Mouse (Mus musculus): ENCODE results near the gene Tmem181a.
"Not testable (repeated sequence)": the region's sequence is repeated elsewhere in the genome, so short reads cannot be mapped to it uniquely, and the experiment has no call there.

DNA sequence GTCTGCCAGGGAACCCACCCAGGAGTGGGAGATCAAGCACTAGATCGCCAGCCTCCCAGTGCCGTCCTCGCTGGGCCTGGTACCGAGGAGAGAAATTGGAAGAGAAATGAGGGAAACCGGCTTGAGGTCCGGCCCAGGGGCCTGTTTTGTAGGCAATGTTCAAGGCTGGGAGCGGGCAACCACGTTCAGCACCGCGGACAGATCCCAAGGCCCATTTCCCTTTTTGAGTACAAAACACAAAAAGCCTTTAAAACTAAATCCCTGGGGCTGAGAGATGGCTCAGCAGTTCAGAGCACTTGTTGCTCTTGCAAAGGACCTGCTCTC is 65.1 kb downstream of the Tmem181a start:
- TF ChIP-seq CTCF (IDR thresholded peaks at IDR 0.05; ENCODE audit: low read depth); EP300 (optimal IDR thresholded peaks at IDR 0.05): not testable (repeated sequence)

All from stomach, postnatal 0 days (tissue).